Mouse (Mus musculus): Measurements from ENCODE around the gene Mfap4. TPM values are rescaled to one million over a fixed set of nuclear protein-coding genes. Genes with fewer than 3 reads are reported as not detected.
A peak's percentile ranks its signal among the peaks of the same experiment; 100 is the strongest.

Mfap4 gene
- polyA plus RNA-seq, 1 experiment, result not detected

- no peak overlapping the region for H3K4me3 ChIP-seq (ENCODE audit: insufficient read depth, low read depth, low read length)
- no peak for TF ChIP-seq CTCF (IDR thresholded peaks at IDR 0.05; ENCODE audit: insufficient read depth, low read depth, low read length)
- TF ChIP-seq POLR2A (IDR thresholded peaks at IDR 0.05; ENCODE audit: insufficient read depth, low read depth, low read length), result no peak
- WGBS, result 40% methylated on average over 2 of the region's 2 CpGs
- no peak overlapping the region for H3K27ac ChIP-seq (ENCODE audit: insufficient read depth, low read depth, low read length)
- peaks cover 22% of the 10 kb centered on the region for H3K4me1 ChIP-seq (ENCODE audit: control insufficient read depth, insufficient read depth, low read length)
These were observed 2.2 kb downstream of the Mfap4 start for GRCm38 (mm10) chr11:61487401-61487800.

DNA sequence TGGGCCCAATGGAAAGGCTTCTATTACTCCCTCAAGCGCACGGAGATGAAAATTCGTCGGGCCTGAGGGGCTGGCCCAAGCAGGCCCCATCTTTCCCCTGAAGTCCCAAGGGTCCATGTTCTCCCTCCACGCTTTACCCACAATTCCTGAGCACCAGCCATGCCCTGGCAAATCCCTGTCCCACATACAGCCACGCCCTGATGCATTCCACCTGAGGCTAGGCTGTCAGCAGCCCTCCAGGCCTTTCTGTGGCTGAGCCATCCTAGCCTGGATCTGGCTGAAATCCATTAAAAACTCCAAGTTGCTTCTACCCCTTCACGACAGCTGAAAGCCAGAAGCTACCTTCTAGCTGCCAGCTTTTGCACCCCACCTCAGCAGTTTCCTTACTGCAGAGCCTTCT, 2.7 kb downstream of the Mfap4 start:
- H3K4me3 ChIP-seq (ENCODE audit: insufficient read depth, low read depth, low read length), result no peak overlapping the region
- 87% methylated on average over 7 of the region's 7 CpGs for WGBS
- H3K4me1 ChIP-seq (ENCODE audit: control insufficient read depth, insufficient read depth, low read length), result peaks cover 22% of the 10 kb centered on the region
- no peak overlapping the region for H3K27ac ChIP-seq (ENCODE audit: insufficient read depth, low read depth, low read length)
- TF ChIP-seq CTCF (IDR thresholded peaks at IDR 0.05; ENCODE audit: insufficient read depth, low read depth, low read length), result no peak
- no peak for TF ChIP-seq POLR2A (IDR thresholded peaks at IDR 0.05; ENCODE audit: insufficient read depth, low read depth, low read length)

GRCm38 (mm10) chr11:61489085-61489484, 3.9 kb downstream of the Mfap4 start:
- TF ChIP-seq CTCF (IDR thresholded peaks at IDR 0.05; ENCODE audit: insufficient read depth, low read depth, low read length) (no peak), POLR2A (IDR thresholded peaks at IDR 0.05; ENCODE audit: insufficient read depth, low read depth, low read length) (no peak)
- Histone ChIP-seq H3K4me1 (ENCODE audit: control insufficient read depth, insufficient read depth, low read length) (peaks cover 22% of the 10 kb centered on the region), H3K4me3 (ENCODE audit: insufficient read depth, low read depth, low read length) (no peak overlapping the region), H3K27ac (ENCODE audit: insufficient read depth, low read depth, low read length) (no peak overlapping the region)
- 85% methylated on average over 2 of the region's 2 CpGs for WGBS

- WGBS, result 94% methylated on average over 8 of the region's 8 CpGs
- TF ChIP-seq POLR2A (IDR thresholded peaks at IDR 0.05; ENCODE audit: insufficient read depth, low read depth, low read length), result no peak
- TF ChIP-seq CTCF (IDR thresholded peaks at IDR 0.05; ENCODE audit: insufficient read depth, low read depth, low read length), result no peak
- Histone ChIP-seq H3K4me1 (ENCODE audit: control insufficient read depth, insufficient read depth, low read length) (peaks cover 15% of the 10 kb centered on the region), H3K27ac (ENCODE audit: insufficient read depth, low read depth, low read length) (no peak overlapping the region), H3K4me3 (ENCODE audit: insufficient read depth, low read depth, low read length) (no peak overlapping the region)
These were observed 4.6 kb downstream of the Mfap4 start for GRCm38 (mm10) chr11:61489874-61490273.

DNA sequence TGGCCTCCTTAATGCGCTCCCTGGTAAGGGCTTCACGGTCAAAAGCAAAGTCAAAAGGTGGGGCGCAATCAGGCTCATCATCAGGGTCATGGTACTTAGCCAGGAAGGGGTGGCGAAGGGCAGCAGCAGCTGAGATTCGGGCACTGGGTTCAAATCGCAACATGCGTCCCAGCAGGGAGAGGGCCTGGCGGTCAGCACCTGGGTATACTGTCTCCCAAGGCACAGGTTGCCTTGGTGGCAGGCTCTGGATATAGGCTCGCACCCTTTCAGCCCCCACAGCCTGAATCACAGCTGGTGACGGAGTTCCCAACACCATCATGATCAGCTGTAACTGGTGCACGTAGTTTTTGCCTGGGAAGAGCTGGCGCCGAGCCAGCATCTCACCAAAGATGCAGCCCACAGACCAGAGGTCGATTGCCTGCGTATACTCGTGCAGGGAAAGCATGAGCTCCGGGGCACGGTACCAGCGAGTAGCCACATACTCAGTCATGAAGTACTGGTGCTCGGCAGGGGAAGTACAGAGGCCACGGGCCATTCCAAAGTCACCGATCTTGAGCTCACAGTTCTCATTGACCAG, 5.8 kb downstream of the Mfap4 start:
- TF ChIP-seq POLR2A (IDR thresholded peaks at IDR 0.05; ENCODE audit: insufficient read depth, low read depth, low read length) (no peak), CTCF (IDR thresholded peaks at IDR 0.05; ENCODE audit: insufficient read depth, low read depth, low read length) (no peak)
- Histone ChIP-seq H3K4me3 (ENCODE audit: insufficient read depth, low read depth, low read length) (no peak overlapping the region), H3K4me1 (ENCODE audit: control insufficient read depth, insufficient read depth, low read length) (peaks cover 12% of the 10 kb centered on the region), H3K27ac (ENCODE audit: insufficient read depth, low read depth, low read length) (no peak overlapping the region)
- 82% methylated on average over 22 of the region's 22 CpGs for WGBS

DNA sequence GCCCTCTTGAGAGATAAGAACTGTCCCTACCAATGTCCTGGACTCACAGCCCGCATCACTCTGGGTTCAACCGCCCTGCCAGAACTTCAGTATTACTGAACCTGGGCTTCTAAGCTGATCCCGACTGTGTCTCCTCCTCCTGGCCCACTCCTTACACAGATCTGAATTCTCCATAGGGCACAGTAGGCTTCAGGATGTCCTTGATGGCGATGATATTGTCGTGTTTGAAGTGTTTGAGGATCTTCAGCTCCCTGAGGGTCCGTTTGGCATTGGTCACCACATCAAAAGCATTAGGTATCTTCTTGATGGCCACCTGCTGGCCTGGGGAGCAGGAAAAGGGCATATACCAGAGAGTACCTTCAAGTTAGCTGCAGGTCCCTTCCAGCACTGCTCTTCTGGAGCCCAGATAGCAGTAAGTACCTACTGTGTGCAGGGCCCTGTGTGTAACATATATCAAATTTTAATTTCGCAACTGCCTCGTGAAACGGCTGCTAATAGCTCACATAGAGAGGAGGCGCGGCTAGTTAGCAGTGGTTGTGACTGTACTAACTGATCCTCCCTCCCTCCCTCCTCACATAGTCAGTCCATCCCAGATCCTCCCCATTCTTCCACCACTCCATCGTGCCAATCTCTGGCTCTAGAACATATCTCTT, 7.6 kb downstream of the Mfap4 start:
- peaks cover 7% of the 10 kb centered on the region for H3K4me1 ChIP-seq (ENCODE audit: control insufficient read depth, insufficient read depth, low read length)
- no peak overlapping the region for H3K4me3 ChIP-seq (ENCODE audit: insufficient read depth, low read depth, low read length)
- TF ChIP-seq CTCF (IDR thresholded peaks at IDR 0.05; ENCODE audit: insufficient read depth, low read depth, low read length) (no peak), POLR2A (IDR thresholded peaks at IDR 0.05; ENCODE audit: insufficient read depth, low read depth, low read length) (no peak)
- no peak overlapping the region for H3K27ac ChIP-seq (ENCODE audit: insufficient read depth, low read depth, low read length)
- 67% methylated on average over 12 of the region's 12 CpGs for WGBS

DNA sequence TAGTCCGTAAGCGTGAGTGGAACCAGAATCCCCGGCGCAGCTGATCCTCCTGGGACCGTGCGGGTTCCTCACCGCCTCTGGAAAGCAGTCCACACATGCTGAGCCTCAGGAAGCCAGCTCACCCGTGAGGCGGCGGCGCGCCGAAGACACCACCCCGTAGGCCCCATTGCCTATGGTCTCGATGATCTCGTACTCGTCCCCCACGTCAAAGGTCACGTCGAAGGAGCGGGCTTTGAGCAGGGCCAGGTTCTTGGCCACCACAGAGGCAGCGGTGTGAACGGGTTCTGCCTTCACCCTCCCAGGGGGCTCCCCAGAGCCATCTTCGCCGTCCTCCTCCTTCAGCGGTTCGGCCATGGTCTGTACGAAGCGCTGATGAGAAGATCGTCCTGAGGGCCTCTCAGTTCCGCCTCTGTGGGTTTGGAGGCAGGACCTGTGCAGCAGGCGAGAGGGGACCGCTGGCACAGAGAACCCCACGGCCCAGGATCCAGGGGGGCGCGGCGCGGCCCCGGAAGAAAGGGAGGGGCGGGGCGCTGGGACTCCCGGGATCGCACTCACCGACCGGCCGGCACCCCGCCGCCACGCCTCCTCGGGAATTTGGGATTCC, 8.4 kb downstream of the Mfap4 start:
- TF ChIP-seq POLR2A (IDR thresholded peaks at IDR 0.05; ENCODE audit: insufficient read depth, low read depth, low read length), result no peak
- no peak for TF ChIP-seq CTCF (IDR thresholded peaks at IDR 0.05; ENCODE audit: insufficient read depth, low read depth, low read length)
- WGBS, result under 1% methylated on average over 50 of the region's 50 CpGs
- Histone ChIP-seq H3K4me3 (ENCODE audit: insufficient read depth, low read depth, low read length) (peak overlapping the region; percentile 80), H3K27ac (ENCODE audit: insufficient read depth, low read depth, low read length) (no peak overlapping the region), H3K4me1 (ENCODE audit: control insufficient read depth, insufficient read depth, low read length) (peaks cover 8% of the 10 kb centered on the region)

- H3K4me1 ChIP-seq (ENCODE audit: control insufficient read depth, insufficient read depth, low read length), result peaks cover 10% of the 10 kb centered on the region
- under 1% methylated on average over 62 of the region's 62 CpGs for WGBS
These were observed 9.1 kb downstream of the Mfap4 start, which contains the start of gene Mapk7 for GRCm38 (mm10) chr11:61494129-61494997. TSS of gene Mapk7 (minus strand) at chr11:61494406.

More at GRCm38 (mm10) chr11:61494129-61494997, 9.1 kb downstream of the Mfap4 start, which contains the start of gene Mapk7:
- peak within 1 kb of the TSS; percentile 80 for H3K4me3 ChIP-seq (ENCODE audit: insufficient read depth, low read depth, low read length)
- no peak for TF ChIP-seq CTCF (IDR thresholded peaks at IDR 0.05; ENCODE audit: insufficient read depth, low read depth, low read length)
- peak; percentile 49; the same call in 1 of the 2 replicates for TF ChIP-seq POLR2A (IDR thresholded peaks at IDR 0.05; ENCODE audit: insufficient read depth, low read depth, low read length)
- H3K27ac ChIP-seq (ENCODE audit: insufficient read depth, low read depth, low read length), result peak within 1 kb of the TSS; percentile 48; the same call in 1 of the 2 replicates

Data from olfactory bulb, adult 2 months (tissue).